Mouse (Mus musculus): Measurements from ENCODE around the gene Tex29.
"Not testable (repeated sequence)": the region's sequence is repeated elsewhere in the genome, so short reads cannot be mapped to it uniquely, and the experiment has no call there.

Tex29 gene

DNA sequence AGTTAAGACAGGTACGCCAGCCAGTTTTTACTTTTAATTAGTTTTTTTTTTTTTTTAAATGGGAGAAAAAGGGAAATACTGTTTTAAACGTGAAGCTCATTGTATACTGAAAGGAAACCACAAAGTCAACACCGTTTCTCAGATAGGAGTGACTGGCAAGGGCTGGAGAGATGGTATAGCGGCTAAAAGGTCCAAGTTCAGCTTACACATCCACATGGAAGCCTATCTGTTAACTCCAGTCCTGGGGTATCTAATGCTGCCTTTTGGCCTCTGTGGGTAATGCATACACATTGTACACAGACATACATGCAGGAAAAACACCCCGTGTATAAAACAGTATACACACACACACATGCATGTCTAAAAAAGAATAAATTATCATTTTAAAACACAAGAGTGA lies 8.3 kb upstream of the Tex29 start:
- no peak for DNase-seq

DNA sequence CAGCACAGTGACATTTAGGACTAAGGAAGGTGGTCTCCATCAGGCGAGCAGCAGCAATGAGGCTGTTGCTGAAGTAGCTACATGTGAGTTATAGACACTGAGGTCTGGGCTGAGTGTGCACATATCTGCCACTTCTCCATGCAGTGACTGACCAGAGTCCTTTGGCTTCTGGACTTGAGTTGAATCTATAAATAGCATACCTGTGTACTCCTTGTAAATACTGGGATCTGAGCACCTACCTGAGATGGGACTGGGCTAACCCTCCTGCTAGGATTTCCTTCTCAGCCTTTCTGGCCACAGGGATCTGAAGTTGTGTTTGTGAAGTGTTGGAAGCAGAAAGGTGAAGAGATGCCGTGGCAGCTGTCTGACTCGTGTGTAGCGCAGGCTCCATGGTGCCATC lies 7.1 kb upstream of the Tex29 start:
- DNase-seq, result no peak

DNA sequence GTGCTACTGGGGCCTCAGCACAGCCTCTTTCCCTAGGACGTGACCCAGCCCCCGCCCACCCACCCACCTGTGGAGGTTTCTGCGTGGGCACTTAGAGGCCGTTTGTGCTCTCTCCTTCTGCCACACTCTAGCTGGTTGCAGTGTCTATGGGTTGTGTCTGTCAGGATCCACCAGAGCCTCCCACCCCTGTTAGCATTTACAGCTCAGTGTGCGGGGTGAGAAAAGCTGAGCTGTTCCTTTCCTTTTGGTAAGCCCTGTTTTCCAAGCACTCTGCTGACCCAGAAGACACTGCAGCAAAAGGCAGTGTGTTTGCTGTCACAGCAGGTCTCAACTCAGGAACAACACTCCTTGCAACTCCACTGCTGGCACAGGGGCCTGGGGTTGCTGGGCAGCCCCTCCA lies 6.1 kb upstream of the Tex29 start:
- no peak for DNase-seq

DNA sequence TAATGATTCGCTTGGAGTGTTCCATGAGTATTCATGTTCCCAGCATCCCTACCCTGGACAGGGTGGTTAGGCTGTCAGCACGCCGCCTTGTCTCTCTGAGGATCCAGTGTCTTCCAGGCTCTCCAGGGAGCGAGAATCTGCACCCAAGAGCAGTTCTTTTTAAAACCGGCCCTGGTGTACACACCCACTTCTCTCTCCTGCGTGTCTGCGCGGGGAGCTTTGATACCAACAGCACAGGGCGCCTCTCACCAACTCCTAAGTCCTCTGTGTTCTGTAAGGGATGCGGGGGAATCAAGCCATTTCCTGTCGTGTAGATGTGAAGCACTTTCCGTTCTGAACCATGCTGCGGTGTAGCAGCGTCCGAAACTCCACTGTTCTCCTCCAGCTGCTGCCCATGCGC lies 5.6 kb upstream of the Tex29 start:
- no peak for DNase-seq

DNA sequence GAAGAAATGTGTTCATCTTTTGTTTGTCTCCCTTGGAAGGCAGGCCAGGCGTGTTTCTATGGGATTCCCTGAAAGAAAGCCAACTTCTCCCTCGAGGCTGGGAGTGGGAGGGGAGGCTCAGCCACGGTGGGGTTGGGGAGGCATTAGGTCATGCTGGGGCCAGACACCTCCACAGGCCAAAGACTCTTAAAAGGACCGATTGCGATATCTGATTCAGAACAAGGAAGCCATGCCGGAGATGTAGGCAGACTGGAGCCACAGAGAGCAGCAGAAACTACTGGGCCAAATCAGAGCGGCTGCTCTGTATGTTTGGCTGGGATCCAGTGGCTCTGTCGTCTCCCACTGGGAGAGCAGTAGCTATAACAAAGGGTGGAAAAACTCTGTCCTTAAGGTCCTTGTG lies 1.3 kb downstream of the Tex29 start:
- DNase-seq, result no peak

DNA sequence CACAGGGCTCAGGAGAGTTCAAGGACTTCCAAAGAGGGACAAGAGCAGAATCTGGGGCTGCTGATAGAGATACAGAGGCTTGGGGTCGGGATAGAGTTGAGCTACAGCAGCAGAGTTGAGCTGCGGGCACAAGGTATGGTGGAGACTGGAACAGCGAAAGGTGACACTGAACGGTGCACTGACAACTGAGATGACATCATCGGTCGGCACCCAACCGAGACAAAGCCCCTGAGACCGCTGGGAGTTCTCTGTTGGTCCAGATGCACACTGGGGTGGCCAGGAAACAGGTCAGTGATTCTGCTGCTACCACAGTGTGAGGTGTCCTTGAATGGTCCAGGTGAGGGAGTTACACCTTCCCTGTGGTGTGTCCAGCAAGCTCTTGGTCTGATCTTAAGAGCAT lies 2.5 kb downstream of the Tex29 start:
- DNase-seq, result no peak

DNA sequence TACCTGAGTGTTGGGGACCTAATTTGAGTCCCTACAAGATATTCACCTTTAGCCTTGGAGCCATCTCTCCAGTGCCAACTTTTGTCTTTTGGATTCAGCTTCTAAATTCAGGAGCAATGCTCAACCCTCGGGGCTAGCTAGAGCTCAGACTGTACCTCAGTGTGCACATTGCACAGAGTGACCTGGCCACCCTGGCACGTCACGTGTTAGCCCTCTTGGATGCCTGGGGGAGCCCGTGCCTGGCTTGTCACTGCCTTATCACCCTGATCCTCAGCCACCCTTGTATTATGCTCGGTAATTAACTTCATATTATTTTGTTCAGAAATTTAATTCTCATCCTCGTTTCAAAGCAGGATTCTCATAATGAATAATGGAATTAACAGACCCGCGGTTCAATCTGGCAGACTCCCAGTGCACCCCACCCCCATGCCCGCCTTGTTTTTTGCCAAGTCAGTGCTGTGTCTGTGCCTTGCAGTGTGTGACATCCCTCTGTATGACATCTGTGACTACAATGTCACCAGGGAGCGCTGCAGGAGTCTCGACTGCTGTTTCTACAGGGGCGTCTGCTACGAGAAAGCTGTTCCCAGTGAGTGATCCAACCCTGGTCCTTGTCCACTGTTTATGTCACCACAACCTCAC lies 3.5 kb downstream of the Tex29 start:
- DNase-seq, result no peak

DNA sequence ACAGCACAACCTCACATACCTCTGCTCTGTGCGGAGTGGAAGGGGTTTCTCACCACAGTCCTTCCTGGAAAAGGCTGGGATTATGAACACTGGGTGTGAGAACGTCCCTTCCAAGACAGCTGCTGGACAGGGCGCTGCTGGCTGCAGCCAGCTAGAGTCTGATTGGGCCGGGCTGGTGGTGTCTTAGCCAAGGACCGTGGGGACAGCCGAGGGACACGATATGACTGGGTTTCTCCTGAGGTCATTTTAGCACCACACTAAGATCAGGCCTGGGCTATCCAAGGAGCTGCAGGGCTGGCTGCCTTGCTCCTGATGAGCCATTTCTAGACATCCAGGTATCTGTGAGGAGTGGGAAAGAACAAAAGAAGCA lies 4.0 kb downstream of the Tex29 start:
- no peak for DNase-seq

DNA sequence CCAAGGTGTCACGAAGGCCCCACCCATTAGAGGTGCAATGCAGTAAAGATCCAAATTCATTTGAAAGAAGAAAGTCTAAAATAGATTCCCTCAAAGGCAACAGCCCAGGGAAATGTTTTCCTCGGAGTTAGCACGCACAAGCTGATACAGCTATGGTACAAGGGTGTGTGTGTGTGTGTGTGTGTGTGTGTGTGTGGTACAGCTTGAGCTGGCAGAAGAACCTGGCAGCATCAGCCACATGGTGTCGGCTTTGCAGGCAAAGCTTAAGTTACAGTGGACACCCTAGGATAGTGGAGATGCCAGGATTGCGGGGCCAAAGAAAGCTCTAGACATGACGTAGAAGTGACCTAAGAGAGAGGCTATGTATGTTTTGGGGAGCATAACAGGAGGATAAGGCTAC lies 6.5 kb downstream of the Tex29 start:
- no peak for DNase-seq

DNA sequence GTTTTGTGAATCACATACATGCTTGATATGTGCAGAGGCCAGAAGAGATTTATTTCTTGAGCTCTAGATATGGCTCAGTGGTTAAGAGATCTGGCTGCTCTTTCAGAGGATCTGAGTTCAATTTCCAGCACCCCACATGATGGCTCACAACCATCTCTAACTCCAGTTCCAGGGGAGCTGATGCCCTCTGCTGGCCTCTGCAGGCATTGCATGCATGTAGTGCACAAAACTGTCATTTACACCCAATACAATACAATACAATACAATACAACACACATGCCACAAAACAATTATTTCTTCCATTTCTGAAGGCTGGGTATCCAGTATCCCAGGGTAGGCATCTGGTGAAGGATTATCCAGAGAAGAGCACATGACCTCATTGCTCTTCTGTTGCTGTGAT lies 27.6 kb downstream of the Tex29 start:
- DNase-seq, result no peak

DNA sequence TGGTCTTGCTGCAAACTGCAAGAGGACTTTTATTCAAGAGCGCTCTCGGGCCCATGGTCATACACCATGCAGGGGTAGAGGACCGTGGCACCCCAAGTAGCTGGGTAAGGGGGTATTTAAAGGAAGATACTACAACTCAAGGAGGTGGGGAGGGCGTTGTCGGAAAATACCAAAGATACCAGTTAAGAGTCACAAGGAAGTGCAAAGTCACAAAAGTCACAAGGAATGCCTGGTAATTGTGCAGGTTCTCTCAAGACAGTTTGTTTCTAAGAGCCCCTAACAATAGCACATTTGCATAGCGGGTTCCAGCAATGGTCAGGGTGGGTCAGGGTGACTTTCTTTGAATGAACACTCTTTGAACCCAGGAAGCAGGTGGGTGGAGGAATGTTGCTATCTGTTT lies 34.0 kb downstream of the Tex29 start:
- DNase-seq, result not testable (repeated sequence)

DNA sequence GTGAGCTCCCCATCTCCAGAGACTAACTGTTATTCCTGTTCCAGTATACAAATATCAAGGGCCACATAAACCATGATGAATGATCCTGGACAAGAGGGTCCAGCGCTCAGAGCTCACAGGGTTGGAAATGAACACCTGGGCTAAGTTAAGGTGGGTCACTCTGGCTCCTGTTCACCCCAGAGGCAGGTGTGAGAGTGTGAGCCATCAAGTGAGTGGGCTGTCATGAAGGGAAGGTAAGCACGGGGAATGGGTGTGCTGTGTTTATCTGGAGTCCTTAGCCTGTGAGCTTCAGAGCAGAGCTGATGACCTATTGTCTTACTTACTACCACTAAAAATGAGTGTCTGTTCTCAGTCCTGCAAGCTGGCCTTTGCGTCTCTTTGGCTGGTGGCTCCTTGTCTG lies 44.4 kb downstream of the Tex29 start:
- DNase-seq, result no peak

DNA sequence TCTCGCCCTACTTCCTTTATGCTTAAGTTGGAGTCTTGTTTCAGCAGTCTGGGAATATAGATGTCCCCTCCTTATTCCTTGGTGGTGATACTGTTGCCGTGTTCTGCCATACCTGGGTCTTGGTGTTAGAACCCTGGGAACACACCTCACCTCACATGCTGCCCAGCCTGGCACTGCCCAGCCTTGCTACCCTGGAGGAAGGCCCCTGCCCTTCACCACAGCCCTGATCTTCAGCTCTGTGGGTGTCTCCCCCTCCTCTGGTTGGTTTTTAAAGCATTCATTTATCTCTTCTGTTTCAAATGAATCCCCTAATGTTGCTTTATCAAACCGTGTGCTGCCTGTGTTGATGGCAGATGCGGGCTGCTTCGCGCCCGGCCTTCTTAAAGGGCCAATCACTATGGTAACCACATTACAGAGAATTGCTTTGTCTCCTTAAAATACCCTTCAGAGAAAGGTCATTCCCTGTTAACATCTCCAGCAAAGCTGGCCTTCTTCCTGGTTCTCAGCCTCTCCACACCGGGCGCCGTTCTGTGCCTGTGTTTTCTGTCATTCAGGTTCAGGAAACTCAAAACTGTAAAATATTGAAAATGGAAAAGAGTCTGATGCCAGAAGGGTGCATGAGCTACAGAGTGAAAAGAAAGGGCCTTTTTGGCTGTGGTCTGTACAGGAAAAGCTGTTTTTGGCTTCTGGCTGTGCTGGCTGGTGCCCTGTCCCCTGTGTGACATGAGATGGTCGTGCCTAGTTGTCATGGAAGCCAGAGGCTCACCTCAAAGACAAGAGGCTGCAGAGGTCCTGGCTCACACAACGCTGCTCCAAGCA lies 45.8 kb downstream of the Tex29 start:
- no peak for DNase-seq

DNA sequence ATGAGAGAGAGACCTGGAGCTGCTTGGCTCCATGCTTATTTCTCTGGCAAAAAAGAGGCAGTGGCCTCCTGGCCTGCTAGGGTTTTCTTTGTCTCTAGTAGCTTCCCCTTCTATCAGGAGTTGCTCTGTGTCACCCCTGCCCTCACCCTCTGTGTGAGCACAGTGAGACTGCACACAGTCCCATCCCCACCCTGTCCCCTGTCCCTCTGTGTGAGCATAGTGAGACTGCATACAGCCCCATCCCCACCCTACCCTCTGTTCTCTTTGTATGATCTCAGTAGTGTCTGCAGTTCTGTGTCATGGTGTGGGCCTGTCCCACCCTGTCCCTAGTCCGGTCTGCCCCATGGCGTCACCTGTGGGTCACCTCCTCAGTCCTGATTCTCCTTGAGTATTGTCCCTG lies 46.5 kb downstream of the Tex29 start:
- no peak for DNase-seq

DNA sequence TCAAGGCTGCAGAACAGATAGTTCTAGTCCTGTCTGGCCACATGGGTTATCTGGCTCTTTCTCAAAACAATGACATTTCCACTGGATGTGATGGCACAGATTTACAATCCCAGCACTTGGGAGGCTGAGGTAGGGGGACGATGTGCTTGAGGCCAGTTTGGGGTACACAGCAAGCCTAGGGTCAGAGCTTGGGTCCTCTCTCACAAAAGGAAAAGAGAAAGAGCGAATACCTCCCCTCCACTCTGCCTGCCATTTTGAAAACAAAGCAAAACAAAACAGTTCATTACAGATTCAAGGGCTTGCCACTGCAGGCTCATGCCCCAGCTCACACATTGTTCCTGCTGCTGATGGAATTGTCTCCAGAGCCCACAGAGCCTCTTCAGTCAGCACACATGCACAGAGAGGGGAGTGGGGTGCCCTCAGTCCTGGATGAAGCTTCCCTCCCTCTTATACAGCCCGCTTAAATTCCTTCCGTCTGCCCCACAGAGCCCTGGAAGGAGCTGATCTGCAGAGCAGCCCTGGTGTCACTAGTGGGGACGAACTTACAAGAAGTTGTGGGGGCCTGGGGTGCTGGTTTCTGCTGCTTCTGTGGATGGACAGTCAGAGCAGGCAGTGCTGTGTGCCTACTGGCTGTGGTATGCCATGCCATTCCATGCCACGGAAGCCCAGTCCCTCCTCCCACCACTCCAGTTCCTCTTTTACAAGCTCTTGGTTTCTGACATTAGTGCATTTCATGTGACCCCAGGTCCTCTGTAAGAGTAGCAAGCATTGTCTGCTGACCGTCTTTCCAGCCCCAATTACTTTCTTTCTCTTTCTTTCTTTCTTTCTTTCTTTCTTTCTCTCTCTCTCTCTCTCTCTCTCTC lies 49.1 kb downstream of the Tex29 start:
- DNase-seq, result no peak

DNA sequence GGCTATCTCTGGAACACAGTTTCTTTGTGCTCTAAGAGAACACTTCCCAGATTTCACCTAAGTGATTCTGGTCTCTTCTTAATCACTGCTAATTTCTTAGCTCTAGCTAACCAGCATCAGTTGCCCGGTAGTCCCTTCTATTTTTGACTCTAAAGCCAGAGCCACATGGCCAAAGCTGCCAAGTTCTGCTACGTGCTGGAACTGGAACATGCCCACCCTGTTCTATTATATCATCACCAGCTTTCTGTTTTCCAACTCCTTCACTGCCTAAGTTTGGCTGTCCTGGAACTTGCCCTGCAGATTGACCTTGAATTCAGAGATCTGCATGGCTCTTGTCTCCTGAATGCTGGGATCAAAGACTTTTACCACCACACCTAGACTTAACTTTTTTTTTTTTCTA lies 52.5 kb downstream of the Tex29 start:
- no peak for DNase-seq

DNA sequence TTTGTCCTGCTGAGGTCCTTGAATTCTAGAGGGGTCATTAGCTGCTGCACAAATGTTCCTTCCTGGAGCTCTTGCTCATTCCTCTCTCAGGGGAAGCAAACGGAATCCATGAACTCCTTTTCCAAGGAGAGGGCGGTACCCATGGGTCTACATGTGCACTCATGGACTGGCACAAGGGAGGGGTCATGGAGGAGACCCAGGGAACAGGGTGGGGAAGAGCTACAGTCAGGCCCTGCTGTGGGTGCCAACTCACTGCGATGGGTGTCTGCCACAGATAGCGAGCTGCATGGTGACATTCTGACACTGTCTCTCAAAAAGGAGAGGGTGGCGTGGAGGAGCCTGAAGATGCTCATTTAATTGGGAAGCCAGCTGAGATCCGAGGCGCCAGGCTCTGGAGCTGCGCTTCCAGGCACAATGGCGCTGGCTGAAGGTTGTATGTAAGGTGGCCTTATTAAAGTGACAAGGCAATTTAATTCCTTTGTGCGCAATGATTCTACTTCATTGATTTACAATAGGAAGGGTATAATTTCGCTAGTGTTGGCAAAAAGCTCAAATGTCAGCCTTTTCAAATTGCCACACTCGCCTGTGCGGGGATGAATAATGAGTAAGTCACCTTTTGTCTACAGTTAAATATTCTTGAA lies 55.9 kb downstream of the Tex29 start:
- DNase-seq, result no peak

DNA sequence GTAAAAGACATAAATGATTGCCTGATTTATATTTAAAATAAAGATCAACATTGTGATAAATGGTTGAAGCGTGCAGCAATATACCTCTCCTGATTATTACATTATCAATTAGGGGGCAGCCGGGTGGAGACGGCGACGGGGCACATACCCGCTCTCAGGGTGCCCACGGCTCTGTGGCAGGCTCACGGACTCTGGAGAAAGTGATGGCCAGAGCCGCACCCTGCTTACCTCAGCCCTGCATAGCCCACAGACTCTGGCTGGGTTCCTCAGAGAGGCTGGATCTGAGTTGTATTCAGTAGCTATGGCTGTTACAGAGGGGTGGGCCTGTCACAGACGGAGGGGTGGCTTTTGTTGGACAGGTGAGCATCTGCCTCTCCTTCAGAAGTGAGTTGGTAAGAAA lies 56.4 kb downstream of the Tex29 start:
- no peak for DNase-seq

DNA sequence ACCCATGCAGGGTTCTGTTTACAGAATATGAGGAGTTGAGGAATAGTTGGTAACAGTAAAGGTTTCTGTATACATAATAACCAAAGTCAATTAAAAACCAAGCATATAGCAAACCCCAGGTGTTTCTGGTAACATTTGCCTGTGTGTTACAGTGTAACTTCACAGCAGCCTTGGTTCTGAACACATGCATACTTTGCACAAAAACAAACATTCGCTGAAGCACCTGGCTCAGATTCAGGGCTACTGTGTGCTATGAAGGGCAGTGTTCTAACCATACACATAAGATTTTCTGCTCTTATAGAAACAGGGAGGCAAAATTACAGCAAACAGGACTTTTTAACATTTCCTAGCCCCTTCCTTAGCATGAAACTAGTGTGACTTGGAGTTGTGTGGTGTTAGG lies 58.5 kb downstream of the Tex29 start:
- no peak for DNase-seq
